ENCODE assay signal across 32 mouse cellular contexts in the genomic region with DNA sequence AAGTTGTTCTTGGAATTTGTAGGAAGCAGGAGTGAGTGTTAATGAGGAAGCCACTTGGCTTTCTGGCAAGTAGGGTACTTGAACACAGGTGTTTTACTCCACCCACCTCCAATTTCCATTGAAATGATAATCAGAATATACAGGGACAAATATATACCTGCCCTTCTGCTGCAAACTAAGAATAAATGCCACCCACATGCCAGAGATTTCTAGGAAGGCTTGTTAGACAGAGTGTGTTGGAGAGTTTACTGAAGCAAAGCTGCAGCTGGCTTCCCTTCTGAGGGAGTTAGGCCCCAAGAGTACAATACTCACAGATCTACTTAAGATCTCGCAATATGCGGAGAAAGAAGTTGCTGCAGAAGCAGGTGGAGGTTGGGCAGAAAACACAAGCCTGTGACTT.
A peak's percentile ranks its signal among the peaks of the same experiment; 100 is the strongest.
DNase-seq lines count a peak whose midpoint lies in the region; ATAC-seq and TF ChIP-seq lines count a peak whose summit lies in the region.
"Had no signal": no experiment of that assay in that cellular context is flagged by ENCODE, and none has a peak within 500 bp of the region (broad histone marks: within the 10 kb centered on the region; RNA-seq: fewer than 3 reads in every experiment).

No protein-coding gene starts in this region.

- H3K27ac ChIP-seq in layer of hippocampus, adult 2 months, result no peak overlapping the region; the same call in 1 of the 2 replicates
- H3K27ac ChIP-seq: forebrain, embryonic 10.5 days; heart, adult 2 months; heart, embryonic 13.5 days; hindbrain, embryonic 12.5 days; kidney, embryonic 15.5 days; limb, embryonic 15.5 days; liver, embryonic 15.5 days; lung, embryonic 15.5 days; neural tube, embryonic 13.5 days; stomach, embryonic 15.5 days had no signal

- intact Hi-C loops in left cerebral cortex, postnatal 25 days (cut with DNase I), result loop anchor here (1.0 kb wide), 1 partner anchor 24 kb away; no protein-coding TSS in a partner anchor

- no peak overlapping the region for H3K4me3 ChIP-seq in layer of hippocampus, adult 2 months
- H3K4me3 ChIP-seq: forebrain, embryonic 10.5 days; heart, adult 2 months; heart, embryonic 13.5 days; hindbrain, embryonic 12.5 days; kidney, embryonic 15.5 days; limb, embryonic 15.5 days; liver, embryonic 15.5 days; lung, embryonic 15.5 days; megakaryocyte, embryonic 14.5 days; myocyte; neural tube, embryonic 13.5 days; stomach, embryonic 15.5 days had no signal

- peak; percentile 19 to 29 for DNase-seq in layer of hippocampus, adult 2 months (ENCODE audit: low spot score in 2 of 2)
- DNase-seq in layer of hippocampus, postnatal 25 days (ENCODE audit: extremely low spot score in 1 of 2, low spot score in 1 of 2), result no peak
- DNase-seq in right cerebral cortex, adult 2 months (ENCODE audit: low spot score in 2 of 2), result peak; percentile 47 to 55
- no peak for DNase-seq in right cerebral cortex, postnatal 14 days
- peak; percentile 40 to 80 for DNase-seq in left cerebral cortex, postnatal 25 days (ENCODE audit: low spot score in 2 of 2)
- no peak for DNase-seq in retina, embryonic 14.5 days (ENCODE audit: low spot score)
- DNase-seq: adrenal gland, postnatal 36 days; B cell, adult 2 months; cerebellum, adult 11 months; cerebellum, postnatal 10 days; gastrocnemius, postnatal 25 days; heart, adult 2 months; heart, postnatal 14 days; kidney, postnatal 36 days; lung, postnatal 36 days; midbrain, embryonic 14.5 days; thymus, adult 2 months; thymus, postnatal 4 days had no signal

- TF ChIP-seq CTCF in layer of hippocampus, adult 2 months (conservative IDR thresholded peaks at IDR 0.05), result no peak

- ATAC-seq in megakaryocyte-erythroid progenitor cell, adult 5-6 weeks (replicated peaks; ENCODE audit: low FRiP score, low TSS enrichment, poor library complexity, severe bottlenecking), result no peak
- ATAC-seq: intestine, postnatal 0 days; Patski had no signal

Comparison
In these comparisons a context has a peak if more than half of its experiments do, and no peak if none do; other contexts are left out.
1. DNase-seq: peak in layer of hippocampus, adult 2 months (2 of 2), right cerebral cortex, adult 2 months (2 of 2) and left cerebral cortex, postnatal 25 days (2 of 2); none in layer of hippocampus, postnatal 25 days (0 of 2), right cerebral cortex, postnatal 14 days (single experiment) and retina, embryonic 14.5 days (single experiment).